Mouse (Mus musculus) cerebellum, adult 2 months (tissue): Measurements from ENCODE around the gene Fkbp5.

Source experiments
- CTCF ChIP-seq: fragments of 200-500 bp; IDR thresholded peaks from 2 replicates; pipeline ENCODE4 v1.5.1; 2011; ENCODE audit warnings: low read depth, mild to moderate bottlenecking, control low read depth, low read length, moderate library complexity, borderline replicate concordance; ENCODE audit not compliant: insufficient read depth
- POLR2A ChIP-seq: fragments of 200-500 bp; IDR thresholded peaks from 2 replicates; pipeline ENCODE4 v1.6.1; 2011; ENCODE audit warnings: low read length, control low read depth, borderline replicate concordance; ENCODE audit not compliant: insufficient read depth

GRCm38 (mm10) chr17:28442661-28443060 is 74.7 kb downstream of the Fkbp5 start:
- TF ChIP-seq CTCF (no peak), POLR2A (no peak)
